Mouse (Mus musculus): Measurements from ENCODE around the gene Cpne6.

The Cpne6 gene

GRCm38 (mm10) chr14:55555788-55556187, 45.5 kb downstream of the Cpne6 start:
- no peak for DNase-seq (ENCODE audit: low spot score)

DNA sequence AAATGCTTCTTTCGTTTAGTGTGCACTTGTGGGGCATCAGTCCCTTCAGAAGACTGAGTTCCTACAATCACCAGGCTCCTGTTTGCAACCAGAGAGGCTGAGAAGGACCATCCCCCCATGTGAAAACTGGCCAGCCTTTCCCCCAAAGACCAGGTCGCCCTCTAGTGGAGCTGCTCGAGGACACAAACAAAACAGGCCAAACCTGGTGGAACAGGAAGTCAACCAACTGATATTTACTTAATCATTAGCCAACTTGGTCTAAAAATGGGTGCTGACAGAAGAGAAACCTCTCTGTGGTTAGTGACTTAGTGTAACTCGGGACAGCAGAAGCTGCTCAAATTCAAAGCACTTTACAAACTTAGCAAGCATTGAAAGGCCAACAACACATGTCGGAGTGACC, 46.8 kb downstream of the Cpne6 start:
- DNase-seq (ENCODE audit: low spot score): peak; percentile 80

GRCm38 (mm10) chr14:55557587-55557986, 47.3 kb downstream of the Cpne6 start:
- DNase-seq (ENCODE audit: low spot score): no peak

DNA sequence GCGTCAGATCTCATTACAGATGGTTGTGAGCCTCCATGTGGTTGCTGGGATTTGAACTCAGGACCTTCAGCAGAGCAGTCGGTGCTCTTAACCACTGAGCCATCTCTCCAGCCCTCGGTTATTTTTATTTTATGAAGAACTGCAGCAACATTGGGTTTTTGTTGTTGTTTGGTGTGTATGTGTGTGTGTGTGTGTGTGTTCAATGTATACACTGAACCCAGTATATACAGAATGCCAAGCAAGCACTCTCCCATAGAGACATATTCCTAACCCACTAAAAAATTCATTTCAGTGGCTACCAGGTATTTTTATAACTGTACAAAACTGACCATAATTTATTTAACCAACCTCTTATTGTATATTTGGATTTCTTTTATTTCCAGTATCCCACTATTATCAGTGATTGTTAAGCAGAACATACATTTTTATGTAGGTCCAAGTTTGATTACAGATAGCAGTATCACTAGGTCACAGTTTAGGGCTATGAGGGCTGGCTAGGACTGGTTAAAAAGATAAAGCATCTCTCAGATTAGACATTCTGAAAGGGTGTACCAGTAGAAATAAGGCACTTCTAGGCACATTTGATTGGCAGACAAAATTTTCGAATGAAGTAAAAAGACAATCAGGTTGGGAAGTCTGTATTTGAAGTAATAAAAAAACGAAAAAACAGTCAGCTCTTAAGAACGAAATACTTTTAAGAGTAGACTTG, 48.6 kb downstream of the Cpne6 start:
- DNase-seq (ENCODE audit: low spot score): no peak

- DNase-seq (ENCODE audit: low spot score): peak; percentile 96
Measured at GRCm38 (mm10) chr14:55559799-55560201, 49.6 kb downstream of the Cpne6 start, which contains the start of gene Dcaf11. Gene Dcaf11 (plus strand): TSS chr14:55560006.

- peak; percentile 97 for DNase-seq (ENCODE audit: low spot score)
Measured at GRCm38 (mm10) chr14:55560202-55561073, 50.2 kb downstream of the Cpne6 start, which contains the start of gene A730061H03Rik. Gene A730061H03Rik (minus strand): TSS chr14:55560406.

DNA sequence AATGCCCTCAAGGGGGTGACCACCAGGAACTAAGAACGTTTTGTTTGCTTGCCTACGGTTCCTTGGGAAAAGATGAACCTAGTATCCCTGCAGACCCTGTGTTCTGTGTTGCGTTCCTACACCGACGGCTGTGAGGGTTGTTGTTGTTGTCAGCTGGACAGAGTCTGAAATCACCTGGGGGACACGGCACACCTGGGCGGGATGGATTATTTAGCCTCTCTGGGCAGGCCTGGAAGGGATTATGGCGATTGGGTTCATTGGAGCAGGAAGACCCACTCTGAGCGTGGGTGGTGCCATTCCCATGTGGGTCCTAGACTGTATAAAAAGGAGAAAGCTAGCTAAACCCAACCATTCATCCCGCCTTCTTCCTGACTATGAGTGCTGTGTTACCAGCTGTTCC, 51.6 kb downstream of the Cpne6 start:
- DNase-seq (ENCODE audit: low spot score): no peak

GRCm38 (mm10) chr14:55563249-55563648, 53.0 kb downstream of the Cpne6 start:
- no peak for DNase-seq (ENCODE audit: low spot score)

DNA sequence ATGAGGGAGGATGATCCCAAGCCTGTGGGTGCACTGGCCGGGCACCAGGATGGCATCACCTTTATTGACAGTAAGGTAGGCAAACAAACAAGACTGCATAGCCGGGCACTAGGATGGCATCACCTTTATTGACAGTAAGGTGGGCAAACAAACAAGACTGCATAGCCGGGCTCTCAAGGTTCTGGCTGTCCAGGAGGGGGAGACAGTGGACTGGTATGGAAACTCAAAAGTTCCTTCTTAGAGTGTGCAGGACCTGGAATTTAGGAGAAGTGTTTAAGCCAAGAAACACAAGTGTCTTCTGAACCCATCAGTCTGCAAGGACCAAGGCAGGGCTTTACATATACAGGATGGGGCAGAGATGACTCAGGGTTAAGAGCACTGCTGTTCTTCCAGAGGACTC, 55.5 kb downstream of the Cpne6 start:
- DNase-seq (ENCODE audit: low spot score): no peak

All from MN1 (cell line).